Mouse (Mus musculus) olfactory bulb, adult 2 months (tissue): ENCODE measurements around the gene Trpm7.

Experiments
- CTCF ChIP-seq: fragments of 200-500 bp; IDR thresholded peaks from 2 replicates; pipeline ENCODE4 v1.5.1; 2012; ENCODE audit warnings: low read depth, mild to moderate bottlenecking, low read length, moderate library complexity; ENCODE audit not compliant: insufficient read depth
- POLR2A ChIP-seq: fragments of 200-500 bp; IDR thresholded peaks from 2 replicates; pipeline ENCODE4 v1.6.1; 2012; ENCODE audit warnings: mild to moderate bottlenecking, low read depth, low read length, moderate library complexity; ENCODE audit not compliant: insufficient read depth

DNA sequence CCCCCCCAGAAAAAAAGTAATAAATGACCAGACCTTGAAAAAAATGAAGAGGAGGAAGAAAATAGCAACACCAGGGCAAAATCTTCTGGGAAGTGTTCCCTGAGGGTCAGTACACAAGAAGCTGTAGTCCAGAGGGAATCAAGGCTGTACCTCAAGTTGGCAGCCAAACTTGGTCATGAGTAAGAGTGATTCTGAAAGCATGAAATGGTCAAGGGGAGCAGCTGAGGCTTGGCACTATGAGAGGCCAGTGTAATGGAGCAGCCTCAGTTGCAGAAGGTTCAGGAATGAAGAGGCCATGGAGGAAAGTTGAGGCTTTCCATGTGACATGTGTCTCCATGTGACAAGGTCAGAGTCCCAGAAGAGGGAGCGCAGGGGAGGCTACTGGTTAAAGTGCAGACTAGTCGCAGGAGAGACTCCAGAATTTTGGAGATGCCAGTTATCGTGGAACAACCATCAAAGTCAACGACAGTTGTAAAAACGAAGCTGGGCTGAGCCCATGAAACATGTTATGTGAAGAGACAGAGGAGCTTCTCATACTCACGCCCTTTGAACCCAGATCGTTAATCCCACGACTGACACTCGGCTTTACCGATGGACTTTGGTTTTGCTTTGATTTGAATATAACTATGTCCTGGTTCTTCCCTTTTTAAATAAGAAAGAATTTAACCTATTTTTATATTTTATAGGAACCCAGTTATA is 10.4 kb downstream of the Trpm7 start:
- TF ChIP-seq CTCF (no peak), POLR2A (no peak)
